Mouse (Mus musculus): ENCODE data around the gene Tbc1d8. TPM values are rescaled to one million over a fixed set of nuclear protein-coding genes. Genes with fewer than 3 reads are reported as not detected.
A peak's percentile ranks its signal among the peaks of the same experiment; 100 is the strongest.

The Tbc1d8 gene
- total RNA-seq, 2 experiments from 2014 or later, result 6.3 to 7.8 TPM

DNA sequence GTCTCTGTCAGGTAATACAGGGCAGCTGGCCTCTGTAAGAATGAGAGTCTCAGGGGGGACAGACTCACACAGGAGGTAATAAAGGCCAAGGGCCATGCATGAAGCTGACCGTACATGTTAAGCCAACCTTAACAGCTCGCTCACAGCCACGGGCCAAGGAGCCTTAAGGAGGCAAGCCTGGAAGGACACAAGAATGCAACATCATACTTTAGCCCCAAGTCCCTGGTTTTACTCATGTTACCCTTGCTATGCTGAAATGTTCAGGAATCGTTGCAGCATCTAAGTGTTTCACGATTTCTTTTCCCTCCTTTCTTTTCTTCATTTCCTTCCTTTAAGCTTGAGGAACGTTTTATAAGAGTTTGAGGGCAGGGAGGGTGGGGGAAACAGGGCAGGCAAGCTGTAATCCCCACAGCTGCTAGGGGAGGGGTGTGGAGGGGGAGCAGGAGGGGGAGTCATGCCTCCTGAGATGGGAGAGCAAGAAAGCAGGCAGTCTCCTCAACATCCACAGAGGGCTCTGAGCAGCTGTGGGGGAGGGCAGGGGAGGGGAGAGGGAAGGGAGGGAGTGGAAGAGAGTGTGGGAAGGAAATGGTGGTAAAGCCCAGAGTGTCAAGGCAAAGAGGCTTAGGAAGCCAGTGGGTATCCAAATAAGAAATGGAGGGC, 28.4 kb downstream of the Tbc1d8 start:
- intact Hi-C loops (cut with DNase I), result no loop called here

GRCm38 (mm10) chr1:39449251-39449790, 29.2 kb downstream of the Tbc1d8 start:
- intact Hi-C loops (cut with DNase I), result no loop called here
- peak in 1 of 2 experiments; percentile 21 for DNase-seq

More for the DNA sequence above, 28.4 kb downstream of the Tbc1d8 start:
- no peak for DNase-seq

DNA sequence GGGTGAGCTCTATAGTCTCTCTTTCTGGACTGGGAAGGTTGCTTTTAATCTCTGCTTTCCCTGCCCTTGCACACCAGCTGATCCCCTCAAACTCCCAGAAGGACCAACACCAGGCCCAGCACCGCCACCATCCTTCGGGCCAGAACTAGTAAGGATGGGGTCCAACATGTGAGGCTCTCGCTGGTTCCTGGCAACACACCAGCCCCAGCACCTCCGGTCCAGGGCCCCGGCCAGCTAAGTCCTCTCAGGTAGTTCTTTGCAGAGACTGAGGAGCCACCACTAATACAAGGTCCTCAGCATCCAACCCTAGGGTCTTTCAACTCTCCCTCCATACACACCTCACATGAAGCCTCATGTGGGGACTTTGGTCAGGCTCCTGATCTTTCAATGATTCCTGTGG, 29.7 kb downstream of the Tbc1d8 start:
- intact Hi-C loops (cut with DNase I), result no loop called here
- no peak for DNase-seq

DNA sequence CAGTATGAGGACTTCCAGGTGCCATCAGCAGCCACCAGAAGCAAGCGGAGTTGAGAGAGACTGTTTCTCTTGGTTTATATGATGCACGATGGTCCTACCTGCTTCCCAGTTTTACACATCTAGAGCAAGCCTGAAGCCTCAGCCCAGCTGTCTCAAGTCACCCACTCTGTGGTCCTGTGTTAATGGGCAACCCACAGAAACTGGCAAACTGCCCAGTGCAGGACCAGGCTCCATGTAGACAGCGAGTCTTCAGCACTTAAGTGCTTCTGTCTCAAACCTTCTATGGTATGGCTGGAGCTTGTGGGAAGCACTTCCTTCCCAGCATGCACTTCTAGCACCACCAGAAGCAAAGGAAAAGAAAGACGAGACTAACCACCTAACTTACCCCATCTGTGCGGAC, 30.3 kb downstream of the Tbc1d8 start:
- intact Hi-C loops (cut with DNase I), result no loop called here
- DNase-seq, result no peak

DNA sequence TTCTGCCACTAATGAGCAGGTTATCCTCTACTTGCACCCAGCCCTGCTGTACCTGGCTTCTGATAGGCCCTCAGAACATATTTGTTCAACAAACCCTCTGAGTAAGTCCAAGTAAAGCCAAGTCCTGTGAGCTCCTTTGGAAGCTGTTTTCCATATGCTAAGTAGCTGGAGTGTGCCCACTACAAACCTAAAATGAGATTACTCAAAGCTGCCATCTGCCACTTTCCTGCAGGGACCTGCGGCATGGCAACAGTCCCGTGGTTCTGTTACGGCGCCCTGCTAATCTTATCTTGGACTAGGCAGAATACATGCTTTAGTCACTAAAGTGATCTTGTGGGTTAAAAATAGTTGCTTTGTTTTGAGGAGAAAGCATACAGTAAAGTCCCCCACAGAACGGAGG, 32.4 kb downstream of the Tbc1d8 start:
- DNase-seq, result no peak
- intact Hi-C loops (cut with DNase I), result no loop called here

GRCm38 (mm10) chr1:39445303-39446050, 33.1 kb downstream of the Tbc1d8 start:
- intact Hi-C loops (cut with DNase I), result no loop called here
- DNase-seq, result no peak

- intact Hi-C loops (cut with DNase I), result no loop called here
- no peak for DNase-seq
Measured at GRCm38 (mm10) chr1:39443764-39444163, 34.8 kb downstream of the Tbc1d8 start.

DNA sequence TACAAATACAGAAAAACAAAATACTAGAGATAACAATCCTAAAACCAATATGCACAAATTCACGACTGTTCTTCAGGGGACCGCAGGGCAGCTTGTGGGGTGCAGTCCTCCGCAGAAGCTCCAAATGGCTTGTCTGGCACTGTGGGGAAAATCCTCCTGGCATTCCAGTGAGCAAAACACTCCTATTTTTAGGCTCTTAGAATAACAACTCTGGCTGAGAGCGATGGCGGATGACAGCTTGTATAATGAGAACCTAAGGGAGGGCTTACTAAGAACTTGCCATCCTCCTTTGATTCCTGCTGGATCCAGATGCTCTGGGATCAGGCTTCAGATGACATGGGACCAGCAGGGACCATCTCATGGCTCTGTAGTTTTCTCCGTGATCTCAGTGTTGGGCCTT, 36.9 kb downstream of the Tbc1d8 start:
- intact Hi-C loops (cut with DNase I), result no loop called here

DNA sequence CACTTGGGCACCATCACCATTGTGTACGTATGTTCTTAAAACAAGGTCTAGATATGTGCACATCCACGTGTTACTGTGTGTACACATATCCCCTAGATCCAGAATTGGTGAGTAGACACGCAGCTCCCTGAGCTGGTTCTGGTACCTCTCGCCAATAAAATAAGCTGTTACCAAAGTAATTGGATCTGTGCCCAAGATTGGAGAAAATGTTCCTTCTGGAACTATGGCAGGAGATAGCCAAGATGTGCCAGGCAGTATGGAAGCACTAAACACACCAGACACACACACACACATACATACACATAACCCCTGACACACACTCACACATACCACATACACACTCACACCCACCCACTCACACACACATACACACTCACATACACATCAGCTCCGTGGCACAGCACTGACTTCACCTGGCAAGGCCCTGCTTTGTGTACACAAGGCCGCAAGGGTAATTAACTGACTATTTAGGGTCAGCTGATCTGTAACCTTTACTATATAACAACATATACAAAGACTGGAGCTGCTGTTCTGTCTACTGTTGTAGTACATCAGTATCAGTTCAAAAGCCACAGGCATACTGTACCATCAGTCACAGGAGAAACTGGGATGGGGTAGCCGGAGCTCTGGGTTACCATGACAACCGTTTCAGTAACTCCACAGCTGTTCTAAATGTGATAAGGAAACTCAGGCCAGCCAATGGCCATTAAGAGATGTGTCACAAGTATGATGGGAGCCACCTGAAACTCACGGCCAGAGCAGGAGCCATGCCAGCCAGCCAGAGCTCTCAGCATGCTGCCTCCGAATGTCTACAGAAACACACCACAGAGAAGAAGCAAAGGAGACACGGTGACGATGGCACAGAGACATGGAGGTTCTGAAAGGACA, 38.6 kb downstream of the Tbc1d8 start:
- DNase-seq, result no peak
- intact Hi-C loops (cut with DNase I), result loop anchor here (5.0 kb wide), 1 partner anchor 67 kb away; no protein-coding TSS in a partner anchor

More for the DNA sequence above, 36.9 kb downstream of the Tbc1d8 start:
- no peak for DNase-seq

DNA sequence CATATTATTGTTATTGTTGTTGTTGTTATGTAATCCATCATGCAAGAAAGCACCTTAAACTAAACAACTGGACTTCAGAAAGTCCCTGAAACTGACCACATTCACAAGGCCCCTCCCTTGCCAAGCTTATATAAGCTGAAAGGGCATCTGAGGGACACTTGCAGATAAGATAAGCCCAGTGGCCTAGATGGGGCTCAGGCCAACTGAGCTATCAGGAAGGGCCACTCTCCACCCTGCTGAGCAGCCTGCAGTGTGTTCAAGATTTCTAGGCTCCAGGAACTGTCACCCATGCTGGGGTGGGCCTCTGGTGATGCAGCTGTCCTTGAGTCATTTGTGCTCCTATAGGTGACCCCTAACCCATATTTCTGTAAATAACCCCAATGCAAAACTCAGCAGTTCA, 39.9 kb downstream of the Tbc1d8 start:
- intact Hi-C loops (cut with DNase I), result loop anchor here (5.0 kb wide), 1 partner anchor 69 kb away; no protein-coding TSS in a partner anchor
- DNase-seq, result no peak

DNA sequence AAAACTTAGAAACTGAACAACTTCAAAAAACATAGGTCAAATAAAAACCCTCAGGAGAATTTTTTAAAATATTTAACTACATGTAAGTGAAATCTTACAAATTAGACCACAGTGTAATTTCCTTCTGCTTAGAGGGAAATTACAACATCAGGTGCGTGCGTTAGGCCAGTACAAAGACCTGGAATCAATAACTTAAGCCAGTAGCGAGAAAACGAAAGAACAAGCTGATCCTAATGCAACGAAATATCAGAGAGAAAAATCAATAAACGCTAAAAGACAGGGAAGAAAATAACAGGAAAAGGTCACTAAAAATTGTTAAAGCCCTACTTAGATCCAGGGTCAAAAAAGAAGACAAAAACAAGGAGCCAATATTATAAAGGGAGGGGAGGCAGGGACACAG, 44.3 kb downstream of the Tbc1d8 start:
- intact Hi-C loops (cut with DNase I), result no loop called here
- DNase-seq, result no peak

GRCm38 (mm10) chr1:39430020-39430419, 48.5 kb downstream of the Tbc1d8 start:
- DNase-seq, result no peak
- intact Hi-C loops (cut with DNase I), result no loop called here

DNA sequence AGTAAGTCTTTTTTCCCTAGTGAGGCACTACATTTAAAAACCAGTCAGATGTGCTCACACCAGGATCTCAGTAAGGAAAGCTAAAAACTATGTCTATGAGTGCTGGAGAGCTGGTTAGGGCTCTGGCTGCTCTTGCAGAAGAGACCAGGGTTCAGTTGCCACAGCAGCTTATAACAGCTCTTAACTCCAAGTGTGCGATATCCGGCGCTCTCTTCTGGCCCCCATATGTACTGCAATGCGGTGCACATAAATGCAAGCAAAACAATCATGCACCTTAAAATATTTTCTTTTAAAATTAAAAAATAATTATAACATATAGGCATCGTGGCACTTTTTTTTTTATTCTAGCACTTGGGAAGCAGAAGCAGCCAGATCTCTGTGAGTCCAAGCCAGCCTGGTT, 49.5 kb downstream of the Tbc1d8 start:
- intact Hi-C loops (cut with DNase I), result no loop called here
- no peak for DNase-seq

DNA sequence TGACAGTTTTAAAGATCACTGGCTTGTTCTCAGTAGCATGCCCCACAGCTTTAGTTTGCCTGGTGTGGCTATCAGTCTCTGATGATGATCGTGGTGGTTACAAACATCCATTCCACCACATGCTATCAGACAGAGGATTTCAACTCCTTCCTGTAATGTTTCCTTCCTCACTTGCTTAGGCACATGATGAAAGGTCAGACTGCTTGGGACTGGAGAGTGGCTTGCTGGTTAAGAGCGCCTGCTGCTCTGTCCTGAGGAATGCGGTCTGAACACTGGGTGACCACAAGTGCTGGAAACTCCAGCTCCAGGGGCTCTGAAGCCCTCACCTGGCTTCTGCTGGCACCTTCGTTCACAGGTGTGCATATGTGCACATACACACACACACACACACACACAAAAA, 50.3 kb downstream of the Tbc1d8 start:
- intact Hi-C loops (cut with DNase I), result no loop called here
- DNase-seq, result no peak

DNA sequence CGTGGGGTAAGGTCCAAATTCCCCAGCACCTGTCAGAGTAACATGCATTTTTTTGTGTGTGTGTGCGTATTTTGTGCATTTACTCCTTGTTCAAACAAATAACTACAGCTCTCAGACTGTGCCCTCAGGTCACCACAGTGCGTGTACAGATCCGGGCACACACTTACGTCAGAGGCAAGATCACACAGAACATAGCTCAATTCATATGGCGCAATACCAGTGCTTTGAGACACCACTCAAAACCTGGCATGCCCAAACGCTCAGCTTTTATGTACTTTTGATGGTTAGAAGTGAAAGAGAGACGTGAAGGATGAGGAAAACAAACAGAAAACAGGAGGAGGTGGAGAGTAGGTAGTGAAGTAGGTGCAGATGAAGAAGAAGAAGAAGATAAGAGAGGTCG, 53.1 kb downstream of the Tbc1d8 start:
- DNase-seq, result no peak
- intact Hi-C loops (cut with DNase I), result no loop called here

- intact Hi-C loops (cut with DNase I), result no loop called here
- no peak for DNase-seq
Measured at GRCm38 (mm10) chr1:39420987-39421386, 57.6 kb downstream of the Tbc1d8 start.

GRCm38 (mm10) chr1:39418852-39419251, 59.7 kb downstream of the Tbc1d8 start:
- intact Hi-C loops (cut with DNase I), result no loop called here
- no peak for DNase-seq

DNA sequence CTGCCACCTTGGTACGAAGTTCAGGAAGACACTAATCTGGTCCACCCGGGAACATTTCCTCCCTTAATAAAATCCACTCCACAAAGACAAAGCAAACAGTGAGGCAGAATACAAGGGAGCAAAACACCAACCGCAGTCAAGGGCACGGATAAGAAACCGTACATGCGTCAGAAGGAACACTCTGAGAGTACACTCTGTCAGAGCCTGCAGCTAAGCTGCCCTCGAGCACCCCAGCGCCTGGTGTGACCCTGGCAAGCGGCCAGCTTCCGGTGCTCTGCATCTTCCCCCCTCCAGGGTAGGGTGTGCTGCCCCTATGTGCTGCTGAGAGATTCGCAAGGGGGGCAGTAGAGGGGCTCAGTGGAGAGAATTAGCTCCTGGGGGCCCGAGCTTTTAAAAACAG, 60.7 kb downstream of the Tbc1d8 start:
- intact Hi-C loops (cut with DNase I), result no loop called here
- no peak for DNase-seq

- DNase-seq, result no peak
Measured at GRCm38 (mm10) chr1:39410085-39410821, 68.3 kb downstream of the Tbc1d8 start.

GRCm38 (mm10) chr1:39408668-39409067, 69.9 kb downstream of the Tbc1d8 start:
- intact Hi-C loops (cut with DNase I), result no loop called here

More at GRCm38 (mm10) chr1:39410085-39410821, 68.3 kb downstream of the Tbc1d8 start:
- intact Hi-C loops (cut with DNase I), result no loop called here

More at GRCm38 (mm10) chr1:39408668-39409067, 69.9 kb downstream of the Tbc1d8 start:
- DNase-seq, result no peak
